Mouse (Mus musculus): Measurements from ENCODE around the gene Stum.
"Not testable (repeated sequence)": the region's sequence is repeated elsewhere in the genome, so short reads cannot be mapped to it uniquely, and the experiment has no call there.

The Stum gene

DNA sequence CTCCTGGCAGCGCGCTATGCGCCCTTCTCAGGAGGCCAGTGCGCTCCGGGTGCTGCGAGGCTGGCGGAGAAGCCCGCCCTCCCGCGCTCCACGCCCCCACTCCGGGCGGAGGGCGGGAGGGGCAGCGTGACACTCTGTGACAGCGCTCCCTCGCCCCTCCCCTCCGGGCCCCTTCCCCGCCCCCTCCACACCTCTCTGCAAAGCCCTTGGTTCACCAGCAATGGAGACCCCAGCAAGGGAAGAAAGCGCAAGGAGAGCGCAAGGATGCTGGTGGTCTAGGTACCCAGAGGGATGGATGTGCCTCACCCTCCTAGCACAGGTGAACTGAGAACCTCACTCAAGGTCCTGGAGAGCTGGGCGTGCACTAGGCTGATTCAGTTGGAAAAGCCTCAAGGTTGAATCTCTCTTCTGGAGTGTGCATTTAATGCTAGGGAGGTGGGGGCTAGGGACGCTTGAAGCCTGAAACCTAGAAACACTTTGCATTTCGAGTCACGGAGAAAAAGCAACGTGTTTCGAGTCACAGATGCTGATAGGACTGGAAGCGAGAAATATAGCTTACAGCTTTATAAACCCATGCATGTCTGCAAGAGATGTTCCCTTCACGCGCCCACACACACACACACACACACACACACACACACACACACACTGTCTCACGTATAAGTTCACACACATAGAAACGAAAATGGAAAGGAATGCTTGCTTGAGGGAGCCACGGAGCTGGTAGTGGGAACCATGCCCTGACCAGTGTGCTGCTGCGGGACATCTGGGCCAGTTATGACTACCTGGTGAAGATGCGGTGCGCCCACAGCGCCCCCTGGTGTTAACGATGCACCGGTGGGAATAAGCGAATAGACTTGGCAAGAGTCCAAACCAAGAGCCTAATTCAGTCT lies at the start of gene Stum:
TSS of gene Stum (minus strand) at position 106 of the 893 bp plus-strand sequence.
- peak; percentile 89 for DNase-seq (ENCODE audit: low read depth)

DNA sequence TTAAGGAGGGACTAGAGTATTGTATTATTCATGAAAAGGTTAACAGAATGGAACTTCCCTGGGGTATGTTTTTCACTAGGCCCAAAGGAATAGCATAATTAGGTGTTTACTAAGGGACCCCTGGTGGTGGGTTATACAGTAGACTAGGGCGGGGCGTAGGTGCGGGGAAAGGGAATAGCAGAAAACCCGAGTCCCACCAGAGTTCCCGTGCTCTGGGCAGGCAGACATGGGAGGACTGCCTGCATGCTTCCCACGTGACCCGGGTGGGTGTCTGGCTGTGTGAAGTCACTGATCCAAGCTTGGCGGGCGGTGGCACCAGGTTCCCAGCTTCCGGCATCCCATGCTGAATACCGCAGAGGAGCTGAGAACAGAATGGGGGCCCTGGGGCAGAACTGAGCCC lies 49.4 kb upstream of the Stum start:
- DNase-seq (ENCODE audit: low read depth), result no peak

DNA sequence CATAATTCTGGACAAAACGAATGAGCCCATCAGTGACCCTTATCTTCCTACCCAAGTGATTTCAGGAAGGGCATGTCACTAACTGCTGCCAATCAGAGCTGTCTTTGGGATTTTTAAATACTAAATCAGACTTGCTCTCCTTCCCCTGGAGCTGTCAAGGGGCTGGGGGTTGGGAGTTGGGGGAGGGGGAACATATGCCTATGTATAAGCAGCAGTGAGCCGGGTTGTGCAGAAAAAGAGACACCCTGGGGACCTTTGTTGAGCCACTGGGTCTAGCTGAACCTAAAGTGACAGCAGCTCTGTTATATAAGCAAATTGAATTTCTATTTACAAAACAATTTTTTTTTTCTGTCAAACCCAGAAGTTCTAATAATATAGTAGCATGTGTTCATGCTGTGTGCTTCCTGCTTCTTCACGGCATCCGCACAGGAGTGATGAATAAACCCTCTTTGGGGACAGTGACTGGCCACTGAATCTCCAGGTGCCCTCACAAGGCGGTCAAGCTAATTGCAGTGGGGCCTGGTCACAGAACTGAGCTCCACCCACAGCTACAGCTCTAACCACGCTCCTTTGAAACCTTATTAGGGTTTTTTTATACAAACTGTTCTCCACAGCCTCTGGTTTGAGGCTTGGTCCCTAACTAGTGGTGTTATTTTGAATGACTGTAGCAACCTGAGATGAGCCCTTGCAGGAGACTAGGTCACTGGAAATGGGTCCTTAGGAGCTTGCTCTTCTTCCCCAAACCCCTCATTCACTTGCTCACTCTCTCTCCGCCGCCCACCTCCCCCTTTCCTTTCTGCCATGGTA lies 47.4 kb upstream of the Stum start:
- DNase-seq (ENCODE audit: low read depth), result no peak

GRCm38 (mm10) chr1:180529847-180530246 lies 46.5 kb upstream of the Stum start:
- DNase-seq (ENCODE audit: low read depth), result no peak

DNA sequence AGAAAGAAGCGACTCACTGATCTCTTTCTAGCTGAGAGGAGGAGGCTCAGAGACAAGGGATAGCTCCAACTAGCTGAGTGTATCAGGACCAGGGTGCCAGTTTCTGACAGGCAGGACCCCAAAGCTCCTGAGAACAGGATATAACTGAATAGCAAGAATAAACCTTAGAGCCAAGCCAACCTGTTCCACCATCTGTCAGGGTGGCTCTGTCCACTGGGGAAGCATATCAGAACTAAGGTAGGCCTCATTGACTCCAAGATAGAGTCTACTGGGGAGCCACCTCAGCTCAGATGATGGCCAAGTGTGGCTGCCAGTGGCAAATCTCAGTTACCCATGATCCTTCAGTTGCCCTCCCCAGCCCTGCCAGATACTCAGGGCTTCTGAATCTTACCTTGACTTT lies 42.0 kb upstream of the Stum start:
- DNase-seq (ENCODE audit: low read depth), result no peak

DNA sequence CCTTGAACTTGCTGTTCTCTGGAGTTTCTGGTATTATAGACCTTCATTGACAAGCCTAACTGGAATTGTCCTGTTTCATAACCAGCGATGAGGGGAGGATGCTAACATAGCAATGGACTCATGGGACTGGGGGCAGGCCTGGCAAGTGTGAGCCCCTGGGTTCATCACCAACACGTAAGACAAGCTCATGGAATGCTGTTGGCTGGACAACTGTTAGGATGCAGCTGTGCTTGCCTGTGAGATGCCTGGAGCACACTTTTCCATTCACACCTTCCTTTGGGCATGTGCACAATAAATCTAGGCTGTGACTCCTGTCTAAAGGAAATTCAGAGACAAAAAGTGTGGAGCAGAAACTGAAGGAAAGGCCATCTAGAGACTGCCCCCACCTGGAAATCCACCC lies 40.0 kb upstream of the Stum start:
- DNase-seq (ENCODE audit: low read depth), result no peak

- DNase-seq (ENCODE audit: low read depth), result no peak
Measured at GRCm38 (mm10) chr1:180520190-180520589, 36.9 kb upstream of the Stum start.

- no peak for DNase-seq (ENCODE audit: low read depth)
Measured at GRCm38 (mm10) chr1:180519520-180519919, 36.2 kb upstream of the Stum start.

DNA sequence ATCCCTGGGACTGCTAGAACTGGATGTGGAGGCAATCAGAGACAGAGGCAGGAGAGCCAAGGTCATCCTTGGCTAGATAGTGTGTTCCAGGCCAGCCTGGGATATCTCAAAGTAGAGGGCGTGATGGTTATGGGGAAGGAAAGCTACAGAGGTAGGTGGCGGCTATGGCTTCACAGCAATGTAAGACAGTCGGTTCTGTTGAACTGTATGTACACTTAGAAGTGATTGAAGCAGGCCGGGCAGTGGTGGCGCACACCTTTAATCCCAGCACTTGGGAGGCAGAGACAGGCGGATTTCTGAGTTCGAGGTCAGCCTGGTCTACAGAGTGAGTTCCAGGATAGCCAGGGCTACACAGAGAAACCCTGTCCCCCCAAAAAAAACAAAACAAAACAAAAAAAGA lies 35.6 kb upstream of the Stum start:
- DNase-seq (ENCODE audit: low read depth), result not testable (repeated sequence)

DNA sequence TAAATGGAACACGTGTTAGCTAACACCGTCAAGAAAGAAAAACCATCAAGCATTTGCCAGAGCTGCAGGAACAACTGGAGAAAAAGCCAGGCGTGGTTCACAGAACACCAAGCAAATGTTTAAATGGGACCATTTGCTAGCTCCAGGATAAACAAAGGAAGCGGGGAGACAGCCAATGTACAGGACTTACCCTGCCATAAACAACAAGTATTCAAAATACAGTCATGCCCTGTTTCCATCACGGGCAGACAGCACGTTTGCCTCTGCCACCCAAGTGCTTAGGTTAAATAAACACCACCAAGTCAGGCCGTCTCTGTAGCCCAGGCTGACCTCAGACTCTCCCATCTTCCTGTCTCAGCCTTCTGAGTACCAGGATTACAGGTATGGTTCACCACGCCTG lies 35.1 kb upstream of the Stum start:
- no peak for DNase-seq (ENCODE audit: low read depth)

- no peak for DNase-seq (ENCODE audit: low read depth)
Measured at GRCm38 (mm10) chr1:180517390-180518054, 34.2 kb upstream of the Stum start.

DNA sequence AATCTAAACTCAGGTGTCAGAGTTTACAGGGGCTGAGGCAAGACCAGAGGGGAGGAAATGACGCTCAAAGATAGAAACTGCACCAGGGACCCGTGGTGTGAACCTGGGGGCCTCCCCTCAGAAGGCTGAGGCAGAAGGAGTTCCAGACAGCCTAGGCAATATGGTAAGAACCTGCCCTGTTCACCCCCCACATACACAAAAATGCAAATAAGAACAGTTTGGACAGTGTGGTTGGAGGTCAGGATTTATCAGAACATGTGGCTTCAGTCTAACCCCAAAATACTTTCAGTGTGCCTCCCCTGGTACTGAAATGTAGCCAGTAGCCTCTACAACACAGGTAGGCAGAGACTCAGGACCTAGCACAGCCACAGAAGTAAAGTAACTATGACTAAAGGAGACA lies 30.8 kb upstream of the Stum start:
- no peak for DNase-seq (ENCODE audit: low read depth)

DNA sequence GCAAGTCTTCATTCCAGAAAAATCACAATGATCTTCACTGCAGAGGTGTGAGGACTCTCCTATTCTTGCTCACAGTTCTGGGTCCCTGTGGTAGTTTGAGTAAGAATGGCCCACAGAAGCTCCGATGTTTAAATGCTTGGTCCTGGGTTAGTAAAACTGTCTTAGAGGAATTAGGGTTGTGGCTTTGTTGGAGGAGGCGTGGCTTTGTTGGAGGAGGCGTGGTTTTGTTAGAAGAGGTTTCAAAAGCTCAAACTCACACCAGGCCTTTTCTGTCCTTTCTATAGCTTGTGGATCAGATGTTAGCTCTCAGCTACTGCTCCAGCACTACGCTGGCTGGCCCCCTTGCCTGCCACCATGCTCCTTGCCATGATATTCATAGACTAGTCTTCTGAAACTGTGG lies 27.6 kb upstream of the Stum start:
- DNase-seq (ENCODE audit: low read depth), result peak; percentile 30

DNA sequence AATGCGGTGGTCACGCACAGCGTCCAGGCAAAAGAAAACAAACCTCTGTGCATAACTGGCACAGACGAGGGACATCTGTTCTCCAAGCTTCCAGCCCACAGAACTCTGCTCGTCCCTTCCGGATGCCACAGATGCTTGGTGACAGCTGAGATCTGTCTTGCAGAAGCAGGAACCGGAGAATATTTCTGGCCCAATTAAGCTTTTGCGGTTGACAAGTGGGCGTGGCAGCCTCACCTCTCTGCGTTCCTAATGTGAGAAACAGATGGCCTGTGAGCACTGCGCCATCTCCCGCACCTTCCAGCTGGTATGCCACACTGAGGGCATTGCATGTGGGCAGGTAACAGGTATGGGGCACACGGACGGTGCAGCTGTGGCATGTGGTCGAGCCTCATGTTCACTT lies 27.1 kb upstream of the Stum start:
- DNase-seq (ENCODE audit: low read depth), result peak; percentile 18

DNA sequence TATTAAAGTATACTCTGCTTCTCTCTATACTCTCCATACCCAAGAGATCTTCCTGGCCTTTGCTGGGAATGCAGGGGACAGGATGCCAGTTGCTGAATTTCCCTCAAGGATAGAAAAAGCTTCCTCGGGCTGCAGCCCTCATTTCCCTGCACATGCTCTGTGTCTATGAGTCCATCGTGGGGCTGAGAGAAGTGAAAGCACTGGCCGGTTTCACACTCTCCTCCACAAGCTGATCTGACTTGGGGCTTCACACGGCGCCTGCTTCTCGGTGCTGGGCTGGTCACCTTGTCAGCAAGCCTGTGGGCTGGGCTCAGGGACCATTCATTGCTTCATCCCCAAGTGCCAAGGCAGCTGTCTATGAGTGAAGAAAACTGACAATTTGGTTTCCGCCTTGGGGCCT lies 25.4 kb upstream of the Stum start:
- DNase-seq (ENCODE audit: low read depth), result no peak

DNA sequence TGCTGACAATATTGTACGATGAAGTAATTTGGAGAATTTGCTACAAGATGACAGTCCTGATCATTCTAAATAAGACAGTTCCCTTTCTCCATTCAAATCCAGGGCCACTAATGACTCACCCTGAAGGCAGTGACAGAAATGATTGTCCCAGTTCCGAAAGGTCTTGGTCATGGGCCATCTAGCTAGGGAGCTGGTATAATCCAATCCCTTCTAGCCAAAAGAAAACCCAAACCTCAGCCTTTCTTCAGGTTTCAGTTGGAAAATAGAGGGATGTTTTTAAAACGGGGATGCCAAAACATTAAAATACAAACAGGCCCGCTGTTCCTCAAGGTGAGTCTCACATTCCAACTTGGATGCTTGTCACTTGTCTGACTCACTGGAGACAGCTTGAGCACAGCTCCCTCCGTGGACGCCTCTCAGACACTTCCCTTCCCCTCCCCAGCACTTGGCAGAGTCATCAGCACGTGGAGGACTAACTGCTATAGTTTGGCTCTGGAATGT lies 24.0 kb upstream of the Stum start:
- DNase-seq (ENCODE audit: low read depth), result no peak

GRCm38 (mm10) chr1:180506341-180506740 lies 23.0 kb upstream of the Stum start:
- DNase-seq (ENCODE audit: low read depth), result no peak

- DNase-seq (ENCODE audit: low read depth), result no peak
Measured at GRCm38 (mm10) chr1:180504899-180505298, 21.6 kb upstream of the Stum start.

DNA sequence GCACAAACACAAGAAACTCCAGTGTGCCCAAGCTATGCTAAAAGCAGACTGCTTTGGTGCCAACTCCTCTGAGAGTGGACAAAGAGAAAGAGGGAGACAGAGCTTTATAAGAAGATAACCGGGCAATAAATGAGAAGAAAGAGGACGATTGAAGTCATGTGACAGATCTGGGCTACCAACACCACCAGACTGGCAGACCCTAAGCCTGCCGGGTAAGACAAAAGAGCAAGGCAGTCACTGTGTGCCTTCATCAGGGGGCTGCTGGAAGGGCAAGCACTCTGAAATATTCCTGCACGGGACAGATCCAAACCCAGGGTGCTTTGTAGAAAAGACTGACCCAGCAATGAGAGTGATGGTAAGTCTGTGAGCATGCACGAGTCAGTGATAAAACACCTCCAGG lies 20.2 kb upstream of the Stum start:
- DNase-seq (ENCODE audit: low read depth), result no peak

GRCm38 (mm10) chr1:180502566-180502965 lies 19.3 kb upstream of the Stum start:
- DNase-seq (ENCODE audit: low read depth), result no peak

DNA sequence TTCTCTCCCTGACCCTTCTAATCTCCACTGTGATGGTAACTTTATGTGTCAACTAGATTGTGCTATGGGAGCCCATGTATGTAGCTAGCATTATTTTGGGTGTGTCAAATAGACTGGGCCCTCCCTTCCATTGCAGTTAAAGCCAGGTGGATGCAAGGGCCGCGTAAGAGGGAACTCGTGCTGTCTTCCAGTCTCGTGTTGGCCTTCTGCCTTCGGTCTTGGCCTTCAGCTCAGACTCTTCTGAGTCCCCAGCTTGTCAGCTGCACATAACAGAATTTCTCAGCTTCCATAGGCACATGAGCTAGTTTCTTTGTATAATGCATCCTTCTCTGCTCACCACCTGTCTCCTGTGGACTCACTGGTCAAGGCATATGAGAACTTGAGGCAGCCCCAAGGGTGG lies 17.3 kb upstream of the Stum start:
- DNase-seq (ENCODE audit: low read depth), result no peak

- DNase-seq (ENCODE audit: low read depth), result no peak
Measured at GRCm38 (mm10) chr1:180500218-180500617, 16.9 kb upstream of the Stum start.

- no peak for DNase-seq (ENCODE audit: low read depth)
Measured at GRCm38 (mm10) chr1:180499766-180500165, 16.5 kb upstream of the Stum start.

All from naive thymus-derived CD4-positive, alpha-beta T cell, adult 2 months (primary cell).